Mouse (Mus musculus): ENCODE data around the gene Brinp2.
A peak's percentile ranks its signal among the peaks of the same experiment; 100 is the strongest.

Brinp2 gene

DNA sequence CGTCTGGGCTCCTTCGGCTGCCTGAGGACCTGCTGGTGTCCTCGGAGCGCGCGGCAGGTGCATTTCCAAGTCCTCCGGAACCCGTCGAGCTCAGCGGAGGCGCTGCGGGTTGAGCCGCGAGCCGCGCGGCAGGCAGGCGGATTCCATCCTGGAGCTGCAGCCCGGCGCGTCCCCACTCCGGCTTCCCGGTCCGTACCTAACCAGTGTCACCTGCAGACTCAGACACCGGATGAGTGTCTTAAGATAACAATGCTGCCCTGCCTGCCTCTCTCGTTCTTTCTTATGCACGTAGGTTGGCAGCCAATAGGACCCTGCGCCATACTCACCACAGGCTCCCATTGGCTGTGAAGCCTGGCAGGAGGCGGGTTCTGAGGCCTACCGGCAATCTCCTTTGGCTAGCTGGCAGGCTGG lies at the start of gene Brinp2:
Brinp2 (minus strand) TSS at position 276 of the 411 bp plus-strand sequence.
- peak; percentile 90 to 91 for DNase-seq (ENCODE audit: low spot score in 2 of 2)

DNA sequence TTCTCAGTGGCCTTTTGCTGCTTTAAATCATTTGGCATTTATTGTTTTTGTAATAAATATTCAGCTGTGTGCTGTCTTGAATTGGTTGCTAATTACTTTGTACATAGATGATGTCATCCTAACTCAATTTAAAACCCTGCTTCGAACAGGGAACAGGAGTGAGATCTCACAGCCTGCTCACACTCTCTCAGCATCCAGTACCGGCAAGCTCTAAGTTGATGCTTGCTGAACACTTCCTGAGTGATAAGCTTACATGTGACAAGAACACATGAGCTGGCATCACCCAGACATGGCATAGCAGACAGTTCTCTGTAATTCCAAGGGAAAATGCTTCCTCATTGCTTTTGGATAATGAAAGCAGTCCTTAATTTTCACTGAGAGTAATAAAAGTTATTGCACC lies 44.8 kb upstream of the Brinp2 start:
- DNase-seq (ENCODE audit: low spot score in 2 of 2), result no peak

DNA sequence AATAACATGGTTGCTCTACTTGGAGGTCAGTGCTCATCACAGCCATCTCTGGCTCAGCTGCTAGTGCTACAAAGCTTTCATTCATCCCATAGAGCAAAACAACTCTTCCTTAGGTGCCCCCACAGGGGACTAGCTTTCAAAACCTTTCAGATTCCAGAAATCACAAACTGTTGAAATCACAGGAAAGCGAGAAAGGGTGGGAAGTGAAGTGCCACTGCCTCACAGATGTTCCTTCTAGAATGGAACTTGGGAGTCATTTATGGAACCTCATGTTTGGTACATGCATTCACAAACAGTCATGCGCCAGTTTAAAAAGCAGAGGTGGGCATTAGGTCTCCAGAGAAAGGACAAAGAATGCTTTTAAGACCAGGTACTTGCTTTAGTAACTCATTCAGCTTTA lies 40.9 kb upstream of the Brinp2 start:
- no peak for DNase-seq (ENCODE audit: low spot score in 2 of 2)

DNA sequence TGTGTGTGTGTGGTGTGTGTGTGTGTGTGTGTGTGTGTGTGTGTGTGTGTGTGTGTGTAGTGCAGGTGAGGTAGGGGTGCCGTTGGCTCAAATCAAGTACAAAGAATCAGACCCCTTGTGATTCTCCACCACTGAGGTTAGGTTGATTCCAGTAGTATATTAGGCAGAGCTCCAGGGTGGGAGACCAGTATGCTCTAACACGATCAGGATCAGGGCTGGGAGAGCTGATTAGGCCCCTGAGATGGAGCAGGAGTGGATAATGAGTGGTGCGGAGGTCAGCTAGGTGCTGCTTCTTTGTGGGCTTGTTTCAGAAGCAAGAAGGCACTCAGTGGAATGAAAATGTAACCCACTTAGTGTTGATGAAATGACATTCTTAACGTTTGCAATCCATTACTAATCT lies 34.6 kb upstream of the Brinp2 start:
- DNase-seq (ENCODE audit: low spot score in 2 of 2), result no peak

DNA sequence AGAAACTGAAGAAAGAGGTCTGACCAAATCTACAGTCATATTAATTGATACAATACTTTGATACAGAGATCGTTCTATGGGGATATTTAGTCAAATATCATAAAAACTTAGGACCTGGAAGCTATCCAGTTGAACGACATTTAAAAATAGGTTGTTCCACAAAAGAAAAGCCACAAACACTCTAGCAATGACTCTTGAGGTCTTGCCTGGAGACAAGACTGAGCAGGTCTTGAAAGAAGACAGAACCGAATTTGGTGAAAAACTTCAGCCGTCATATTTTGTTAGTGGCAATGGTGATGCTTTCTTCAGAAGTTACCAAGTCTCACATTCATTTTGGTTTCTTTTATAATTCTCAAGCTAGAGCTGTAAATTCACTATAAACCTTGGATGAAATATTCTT lies 32.9 kb upstream of the Brinp2 start:
- no peak for DNase-seq (ENCODE audit: low spot score in 2 of 2)

DNA sequence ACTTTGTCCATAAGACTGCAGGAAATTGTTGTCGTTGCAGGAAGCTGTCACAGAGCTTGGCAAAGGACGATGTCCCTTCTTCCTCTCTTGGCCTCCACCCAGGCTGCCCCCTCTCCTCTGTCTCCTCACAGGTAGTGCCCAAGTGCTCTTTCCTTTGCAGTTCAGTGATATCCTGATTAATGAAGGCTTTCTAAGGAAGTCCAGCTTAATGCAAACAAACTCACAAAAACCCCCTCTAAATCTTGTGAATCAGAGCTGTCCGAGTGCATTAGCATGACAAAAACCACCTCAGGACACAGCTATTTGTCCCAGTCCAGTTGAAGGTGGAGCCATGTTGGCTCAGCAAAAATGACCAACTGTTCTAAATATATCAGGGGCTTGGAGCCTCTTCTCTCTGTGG lies 30.7 kb upstream of the Brinp2 start:
- DNase-seq (ENCODE audit: low spot score in 2 of 2), result no peak

DNA sequence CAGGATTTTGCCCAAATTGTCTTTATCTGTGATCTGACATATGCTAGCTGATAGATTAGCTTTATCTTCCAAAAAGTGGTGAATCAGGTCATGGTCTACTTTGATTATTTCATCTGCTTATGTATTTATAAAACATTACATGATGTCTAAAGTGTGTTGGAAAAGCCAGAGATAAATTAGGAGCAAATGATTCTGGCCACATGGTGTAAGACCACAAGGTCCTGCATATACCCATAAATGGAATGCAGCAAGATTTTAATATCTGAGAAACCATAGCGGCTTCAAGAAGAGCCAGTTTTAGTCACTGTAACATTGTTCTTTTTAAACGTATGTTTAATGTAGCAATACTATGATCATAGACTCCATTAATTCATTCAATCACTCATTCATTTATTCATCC lies 29.2 kb upstream of the Brinp2 start:
- no peak for DNase-seq (ENCODE audit: low spot score in 2 of 2)

DNA sequence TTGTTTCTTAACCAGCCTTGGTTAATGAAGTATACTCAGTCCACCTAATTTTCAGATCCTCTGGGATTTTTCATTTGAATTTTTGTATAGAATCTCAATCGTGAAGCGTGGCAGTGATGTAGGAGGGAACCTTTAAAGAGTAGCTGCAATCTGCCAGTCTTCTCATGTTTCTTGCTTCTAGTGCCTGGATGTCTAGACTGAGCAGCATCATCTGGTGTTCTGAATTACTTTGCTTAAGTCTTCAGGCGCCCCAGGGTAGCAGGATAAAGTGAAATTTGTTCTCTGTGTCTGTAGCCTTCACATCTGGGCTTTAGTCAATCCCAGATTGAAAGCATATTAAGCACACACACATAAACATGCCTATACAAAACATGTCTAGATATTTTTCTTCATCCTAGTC lies 27.1 kb upstream of the Brinp2 start:
- DNase-seq (ENCODE audit: low spot score in 2 of 2), result no peak

DNA sequence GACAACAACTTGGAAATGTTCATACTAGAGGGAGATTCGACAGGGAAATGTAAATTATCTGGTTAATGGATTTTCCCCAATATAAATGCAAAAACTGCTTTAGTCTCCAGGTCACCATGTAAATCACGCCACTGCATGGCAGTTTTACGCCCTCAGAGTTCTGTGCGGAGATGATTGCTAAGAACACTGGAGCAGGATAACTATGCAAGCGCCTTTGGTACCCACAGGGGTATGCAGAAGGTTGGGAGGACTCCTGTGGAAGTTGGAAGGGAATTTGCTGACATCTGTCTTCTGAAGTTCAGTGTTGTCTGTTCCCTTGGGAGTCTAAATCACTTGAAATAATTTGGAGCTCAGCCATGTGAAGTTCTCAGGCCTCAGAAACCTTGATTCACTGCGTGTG lies 26.2 kb upstream of the Brinp2 start:
- no peak for DNase-seq (ENCODE audit: low spot score in 2 of 2)

DNA sequence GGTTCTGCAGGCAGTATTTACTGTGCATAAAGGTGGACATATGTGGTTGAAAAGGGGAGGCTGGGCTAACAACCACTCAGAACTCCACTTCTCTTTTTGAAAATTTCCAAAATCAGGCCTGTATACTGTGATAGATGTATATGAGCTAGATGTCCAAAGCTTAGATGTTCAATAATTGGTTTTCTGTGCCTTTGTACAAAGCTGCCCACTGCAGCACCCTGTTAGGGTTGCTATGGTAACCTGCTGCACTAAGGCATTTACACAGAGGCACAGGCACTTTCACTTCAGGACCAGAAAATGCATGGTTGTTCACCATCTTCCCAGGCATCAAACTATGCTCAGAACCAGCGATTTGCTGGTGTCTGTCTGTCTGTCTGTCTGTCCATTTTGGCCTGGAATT lies 8.3 kb upstream of the Brinp2 start:
- DNase-seq (ENCODE audit: low spot score in 2 of 2), result no peak

DNA sequence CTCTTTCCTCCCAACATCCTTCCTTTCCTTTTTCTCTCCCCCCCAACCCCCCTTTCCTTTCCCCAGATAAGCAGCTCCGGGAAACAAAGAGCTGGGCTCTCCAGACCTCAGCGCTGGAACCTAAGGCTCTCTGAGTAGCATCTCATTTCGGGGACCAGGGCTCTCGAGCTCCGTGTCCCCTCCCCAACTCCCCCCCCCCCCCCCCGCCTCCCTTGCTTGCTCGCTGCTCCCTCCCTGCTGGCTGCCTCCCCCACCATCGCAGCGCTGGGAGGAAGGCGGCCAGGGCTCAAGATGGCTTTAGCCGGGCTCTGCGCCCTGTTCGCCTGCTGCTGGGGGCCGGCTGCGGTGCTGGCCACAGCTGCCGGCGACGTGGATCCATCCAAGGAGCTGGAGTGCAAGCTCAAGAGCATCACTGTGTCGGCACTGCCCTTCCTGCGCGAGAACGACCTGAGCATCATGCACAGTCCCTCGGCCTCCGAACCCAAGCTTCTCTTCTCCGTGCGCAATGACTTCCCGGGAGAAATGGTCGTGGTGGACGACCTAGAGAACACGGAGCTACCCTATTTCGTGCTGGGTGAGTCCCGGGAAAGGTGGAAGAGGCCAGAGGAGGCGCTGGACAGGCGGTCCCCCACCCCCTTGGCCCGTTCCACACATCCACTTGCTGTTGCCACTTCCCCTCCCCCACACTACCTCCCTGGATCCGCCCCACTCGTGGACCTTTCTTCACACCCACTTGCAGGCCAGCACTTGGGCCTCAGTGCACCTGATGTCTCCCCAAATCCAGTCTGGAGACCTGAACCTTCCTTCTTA lies 6.4 kb upstream of the Brinp2 start:
- DNase-seq (ENCODE audit: low spot score in 2 of 2), result peak in 1 of 2 experiments; percentile 38

DNA sequence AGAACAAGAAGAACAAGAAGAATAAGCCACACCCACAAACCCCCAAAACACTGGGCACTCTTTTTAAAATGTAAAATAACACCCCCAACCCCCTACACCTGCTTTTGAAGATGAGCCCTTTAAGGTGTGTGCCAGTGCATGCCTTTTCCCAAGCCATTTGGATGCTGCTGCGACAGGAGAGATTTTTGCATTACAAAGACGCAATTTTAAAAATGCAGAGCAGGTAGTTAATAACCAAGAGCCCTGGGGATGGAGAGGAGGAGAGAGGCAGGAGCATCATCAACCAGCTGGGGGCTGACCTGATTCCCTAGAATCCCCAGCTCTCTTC lies 5.8 kb upstream of the Brinp2 start, which contains the start of gene Astn1:
Astn1 (plus strand) TSS at position 310 of the 328 bp plus-strand sequence.
- DNase-seq (ENCODE audit: low spot score in 2 of 2), result no peak

DNA sequence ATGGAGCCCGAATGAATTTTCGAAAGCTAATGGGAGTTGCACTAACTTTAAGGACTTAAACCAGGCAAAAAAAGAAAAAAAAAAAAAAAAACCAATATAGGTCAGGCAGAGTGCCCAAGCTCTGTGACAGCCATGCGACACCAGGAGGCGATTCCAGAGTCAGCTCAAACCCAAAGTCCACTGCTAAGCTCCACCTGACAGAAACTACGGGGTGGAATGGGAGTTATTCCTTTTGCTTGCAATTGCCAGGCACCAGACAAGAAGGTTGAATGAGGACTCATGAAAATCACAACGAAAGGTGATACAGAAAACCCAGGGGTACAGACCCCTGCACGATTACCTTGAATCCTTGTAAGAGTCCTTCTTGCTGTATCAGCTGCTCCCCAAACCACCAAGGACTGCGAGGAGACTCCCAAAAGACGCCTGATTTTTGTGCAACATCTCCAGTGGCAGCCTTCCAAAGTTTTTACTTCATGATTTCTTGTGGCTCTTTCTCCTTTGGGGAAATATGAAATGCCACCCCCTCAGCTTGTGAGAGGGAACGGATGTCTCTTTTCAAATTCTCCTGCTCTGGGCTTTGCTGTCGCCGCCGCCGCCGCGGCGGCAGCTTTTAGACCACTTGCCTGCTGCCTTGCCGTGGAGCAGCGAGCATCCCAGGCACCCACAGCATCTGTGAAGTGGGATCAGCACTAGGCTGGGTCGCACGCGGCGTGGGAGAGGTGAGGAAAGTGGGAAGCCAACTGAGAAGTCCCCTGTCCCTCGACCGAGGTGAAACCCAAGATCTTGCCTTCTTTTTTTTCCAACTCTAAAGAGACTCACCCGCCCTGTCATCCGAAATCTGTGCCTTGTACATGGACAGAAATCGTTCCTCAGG lies 712 bp downstream of the Brinp2 start:
- peak in 1 of 2 experiments; percentile 44 for DNase-seq (ENCODE audit: low spot score in 2 of 2)

DNA sequence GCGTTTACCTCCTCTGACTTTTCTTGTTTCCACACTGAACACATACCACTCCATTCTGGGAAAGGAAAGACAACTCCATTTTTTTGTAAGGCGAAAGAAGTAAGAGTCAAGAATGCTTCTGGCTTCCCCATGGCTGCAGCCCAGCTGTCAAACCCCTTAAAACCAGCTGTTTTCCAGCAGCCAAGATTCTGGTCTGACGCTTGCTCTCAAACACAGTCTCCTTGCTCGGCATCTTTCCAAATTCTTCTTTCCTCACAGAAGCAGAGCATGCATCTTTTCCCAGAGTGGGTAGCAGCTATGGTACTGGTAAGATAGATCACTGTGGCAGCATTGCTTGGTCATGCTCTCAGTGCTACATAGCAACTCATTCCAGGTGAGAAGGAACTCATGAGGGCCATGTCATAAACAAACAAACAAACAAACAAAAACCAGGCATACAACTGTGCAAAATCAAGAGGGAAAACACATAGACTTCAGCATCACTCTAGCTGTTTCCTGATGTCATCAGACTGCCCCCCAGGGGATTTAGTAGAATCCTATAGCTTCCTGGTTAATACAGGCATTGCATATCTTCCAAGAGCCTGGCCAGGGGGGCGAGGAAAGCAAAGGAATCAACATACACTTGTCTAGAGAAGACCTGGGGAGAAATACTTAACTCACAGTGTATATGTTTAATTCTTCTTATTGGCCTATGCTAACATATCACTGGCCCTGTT lies 2.3 kb downstream of the Brinp2 start:
- DNase-seq (ENCODE audit: low spot score in 2 of 2), result no peak

DNA sequence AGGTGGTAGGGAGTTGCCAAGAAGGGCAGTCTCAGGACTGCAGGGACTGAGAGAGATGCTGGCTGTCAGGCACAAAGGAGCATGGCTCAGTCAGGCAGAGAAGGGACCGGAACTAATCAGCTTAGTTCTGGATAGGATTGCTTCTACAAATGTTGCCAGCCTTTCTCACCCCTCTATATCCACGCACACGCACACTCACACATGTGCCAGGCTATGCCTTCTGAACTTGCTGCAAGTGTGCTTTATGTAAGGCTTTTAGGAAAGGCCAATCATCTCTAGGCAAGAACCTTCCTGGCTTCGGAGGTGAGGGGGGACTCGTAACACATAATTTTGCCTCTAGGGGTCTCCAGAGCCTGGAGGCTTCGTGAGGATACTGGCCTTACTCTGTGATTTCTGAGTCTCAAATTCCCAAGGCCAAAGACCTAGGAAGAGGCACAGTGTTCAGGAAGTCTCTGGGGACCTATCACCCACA lies 12.8 kb downstream of the Brinp2 start:
- DNase-seq (ENCODE audit: low spot score in 2 of 2), result no peak

DNA sequence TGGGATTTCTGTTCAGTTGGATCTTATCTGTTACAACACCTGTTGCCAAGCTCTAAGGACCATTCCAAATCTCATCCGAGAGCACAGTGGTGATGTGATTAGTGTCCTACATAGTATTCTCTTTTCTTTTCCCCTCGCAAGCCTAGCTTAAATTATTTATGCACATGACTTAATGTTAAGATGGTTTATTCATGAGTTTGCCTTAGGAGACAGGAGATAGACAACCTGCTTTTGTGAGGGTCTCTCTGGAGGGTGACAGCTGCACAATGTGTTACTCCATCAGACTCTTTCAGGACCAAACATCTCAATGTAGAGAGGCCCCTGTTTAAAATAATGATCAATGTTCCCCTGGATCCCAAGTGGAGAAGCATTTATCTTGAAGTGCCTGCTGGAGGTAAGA lies 27.3 kb downstream of the Brinp2 start:
- no peak for DNase-seq (ENCODE audit: low spot score in 2 of 2)

DNA sequence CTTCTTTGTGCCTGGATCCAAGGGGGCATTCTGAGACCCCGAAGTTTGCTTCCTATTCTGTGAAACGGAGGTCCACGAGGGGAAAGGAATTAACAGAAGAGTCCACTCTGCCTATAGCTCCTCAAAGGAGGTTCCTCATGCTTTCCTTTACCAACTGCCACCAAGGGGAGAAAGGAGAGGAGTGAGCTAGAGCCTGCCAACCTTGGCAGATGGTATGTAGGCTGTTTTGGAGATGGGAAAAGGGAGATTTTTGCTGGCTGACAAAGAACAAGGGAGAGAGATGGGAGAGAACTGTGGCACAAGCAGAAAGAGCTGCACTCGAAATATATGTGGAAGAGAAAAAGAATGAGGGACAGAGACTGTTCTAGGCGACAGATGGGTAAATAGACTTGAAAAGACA lies 28.0 kb downstream of the Brinp2 start:
- DNase-seq (ENCODE audit: low spot score in 2 of 2), result peak; percentile 31 to 40

DNA sequence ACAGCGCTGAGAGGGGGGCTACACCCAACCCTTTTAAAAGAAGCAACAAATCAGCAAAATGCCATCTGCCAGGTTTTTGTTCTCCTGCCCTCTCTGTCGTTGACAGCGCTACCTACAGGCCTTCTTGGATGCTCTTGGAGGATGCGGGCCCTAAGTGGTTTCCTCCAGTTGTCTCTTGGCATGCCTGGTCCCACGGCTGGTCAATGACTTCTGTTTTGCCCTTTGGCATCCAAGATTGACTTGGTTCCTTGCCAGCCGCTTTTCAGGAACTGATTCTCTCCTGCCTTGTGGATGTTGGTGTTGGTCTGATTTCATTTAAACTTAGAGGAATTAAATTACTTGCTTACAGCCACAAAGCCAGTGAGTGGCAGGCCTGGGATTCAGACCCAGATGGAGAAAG lies 32.8 kb downstream of the Brinp2 start:
- DNase-seq (ENCODE audit: low spot score in 2 of 2), result no peak

DNA sequence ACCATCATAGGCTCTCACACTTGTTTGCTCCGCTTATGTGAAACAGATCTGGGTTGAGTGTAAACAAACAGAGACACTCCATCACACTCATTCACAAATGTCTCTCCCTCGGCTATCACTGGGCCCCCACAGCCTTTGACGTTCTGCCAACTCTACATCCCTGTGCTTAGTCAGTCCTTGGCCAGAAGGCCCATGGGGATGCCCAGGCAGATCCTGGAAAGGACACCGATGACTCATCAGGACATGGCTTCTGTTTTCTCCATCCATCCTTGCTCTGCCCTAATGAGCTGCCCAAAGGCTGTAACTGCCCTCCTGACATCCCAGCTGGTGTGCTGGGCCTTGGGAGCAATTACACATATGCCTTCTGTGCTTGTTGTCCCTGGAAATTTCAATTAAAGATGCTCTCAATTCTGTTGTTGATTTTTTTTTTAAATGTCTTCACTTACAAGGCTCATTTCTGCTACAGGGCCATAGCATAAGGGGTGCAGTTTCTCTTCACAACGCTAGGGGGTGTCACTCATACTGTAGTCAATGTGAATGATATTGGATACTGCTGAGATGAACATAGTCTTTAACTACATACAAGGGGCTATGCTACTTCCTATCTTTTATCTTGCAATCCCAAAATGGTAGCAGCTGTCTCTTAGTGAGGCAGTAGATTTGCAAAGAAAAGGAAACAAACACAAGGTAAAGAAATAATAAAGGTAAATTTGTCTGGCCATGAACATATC lies 45.5 kb downstream of the Brinp2 start:
- DNase-seq (ENCODE audit: low spot score in 2 of 2), result no peak

DNA sequence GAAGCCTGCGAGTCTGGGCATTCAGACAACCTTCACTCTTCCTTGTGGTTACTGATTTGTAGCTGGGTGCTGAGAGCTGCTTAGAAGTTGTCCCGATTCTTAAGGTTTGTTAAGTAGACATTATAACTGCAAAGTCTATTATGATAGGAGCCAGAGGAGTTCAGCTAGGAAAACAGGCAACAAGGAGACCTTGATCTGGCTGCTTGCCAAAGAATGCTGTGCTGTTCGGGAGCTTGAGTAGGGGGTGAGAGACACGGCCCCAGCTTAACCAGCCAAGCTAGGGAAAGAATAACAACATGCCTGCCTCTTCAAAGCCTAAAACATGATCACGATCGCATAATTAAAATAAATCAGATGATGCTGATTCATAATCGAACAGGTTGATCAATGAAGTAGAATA lies 59.1 kb downstream of the Brinp2 start:
- DNase-seq (ENCODE audit: low spot score in 2 of 2), result no peak

DNA sequence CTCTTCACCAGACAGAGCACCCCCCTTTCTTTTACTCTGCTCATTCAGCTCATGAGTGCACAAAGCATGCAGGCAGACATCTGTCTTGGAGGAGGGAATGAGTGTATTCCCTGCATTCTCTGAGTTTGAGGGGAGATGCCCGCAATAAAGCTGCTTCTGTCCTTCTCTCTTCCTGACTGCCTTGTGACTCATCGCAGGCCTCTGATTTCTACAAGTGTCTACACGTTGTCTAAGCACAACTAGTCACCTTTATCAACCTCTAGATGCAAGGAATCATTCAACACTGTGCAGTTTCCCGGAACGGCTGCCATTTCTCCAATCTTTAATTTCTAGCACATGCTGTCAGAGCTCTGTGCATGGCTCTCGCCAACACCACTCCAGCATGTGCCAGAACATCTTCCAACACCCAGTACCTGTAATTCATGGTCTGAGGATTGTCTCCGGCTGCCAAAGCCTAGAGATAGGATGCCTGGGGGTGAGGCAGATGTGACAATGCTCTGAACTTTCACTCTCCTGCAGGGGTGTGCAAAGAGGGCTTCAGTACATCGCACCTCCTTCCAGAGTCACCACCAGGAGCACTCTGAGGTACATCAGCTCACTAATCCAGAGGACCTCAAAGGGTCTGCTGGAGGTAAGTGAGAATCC lies 59.7 kb downstream of the Brinp2 start:
- no peak for DNase-seq (ENCODE audit: low spot score in 2 of 2)

Measured in frontal cortex, postnatal 14 days (tissue).